Comparison of ENCODE assay signal across 8 mouse cellular contexts in the genomic region with DNA sequence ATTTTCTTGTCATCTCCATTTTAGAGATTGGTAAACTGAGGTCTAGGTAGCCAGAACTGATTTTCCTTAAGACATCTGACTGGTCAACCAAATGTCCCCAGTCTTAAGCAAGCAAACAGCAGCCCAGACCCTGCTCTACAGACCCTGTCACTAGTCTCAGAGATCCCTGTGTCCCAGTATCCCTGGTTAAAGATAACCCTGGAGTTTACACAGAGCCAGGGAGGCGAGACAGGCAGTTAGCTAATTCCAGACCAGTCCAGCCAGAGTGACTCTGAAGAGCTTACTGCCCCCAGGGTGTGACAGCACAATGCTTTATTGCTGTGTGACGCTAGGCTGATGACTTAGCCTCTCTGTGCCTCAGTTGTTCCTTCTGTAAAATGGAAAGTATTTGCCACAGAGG. TPM values are rescaled to one million over a fixed set of nuclear protein-coding genes. Genes with fewer than 3 reads are reported as not detected.
DNase-seq lines count a peak whose midpoint lies in the region; ATAC-seq lines count a peak whose summit lies in the region.

Gene Fxyd1, minus strand, starts transcription at position 129 of the 400 bp plus-strand sequence.

- no peak within 1 kb of the TSS for H3K4me3 ChIP-seq in forebrain, embryonic 16.5 days (replicated peaks; ENCODE audit: low read length)
- H3K4me3 ChIP-seq in forebrain, embryonic 14.5 days (ENCODE audit: low read depth, low read length): no peak within 1 kb of the TSS
- H3K4me3 ChIP-seq in intestine, embryonic 14.5 days (ENCODE audit: low read depth, low read length): no peak within 1 kb of the TSS
- no peak within 1 kb of the TSS for H3K4me3 ChIP-seq in neural tube, embryonic 15.5 days (replicated peaks)

- 69% methylated on average over 2 of the region's 2 CpGs for WGBS in forebrain, embryonic 16.5 days
- 65% methylated on average over 2 of the region's 2 CpGs for WGBS in forebrain, embryonic 14.5 days
- WGBS in intestine, embryonic 14.5 days: 71% methylated on average over 2 of the region's 2 CpGs
- 73% methylated on average over 2 of the region's 2 CpGs for WGBS in neural tube, embryonic 15.5 days

- H3K9me3 ChIP-seq in forebrain, embryonic 16.5 days (ENCODE audit: control insufficient read depth, low read length): no peaks in the 10 kb centered on the region
- H3K9me3 ChIP-seq in forebrain, embryonic 14.5 days (replicated peaks; ENCODE audit: control insufficient read depth, low read length): no peaks in the 10 kb centered on the region
- H3K9me3 ChIP-seq in intestine, embryonic 14.5 days (ENCODE audit: control insufficient read depth, low read length): no peaks in the 10 kb centered on the region
- no peaks in the 10 kb centered on the region for H3K9me3 ChIP-seq in neural tube, embryonic 15.5 days (replicated peaks)

- no peak for ATAC-seq in forebrain, embryonic 16.5 days
- ATAC-seq in forebrain, embryonic 14.5 days: no peak
- ATAC-seq in intestine, embryonic 14.5 days (replicated peaks; ENCODE audit: low FRiP score, low TSS enrichment, low read depth): no peak
- ATAC-seq in neural tube, embryonic 15.5 days (ENCODE audit: low FRiP score): no peak

- no peak for DNase-seq in forebrain, embryonic 14.5 days (ENCODE audit: low spot score)
- DNase-seq in thymus, postnatal 0 days (ENCODE audit: low spot score): no peak
- DNase-seq in thymus, postnatal 10 days (ENCODE audit: low spot score in 2 of 2): no peak
- no peak for DNase-seq in intestine, embryonic 14.5 days (ENCODE audit: low spot score)
- no peak for DNase-seq in embryo, embryonic 10.5 days (ENCODE audit: low spot score)
- no peak for DNase-seq in thymus, postnatal 14 days

- H3K4me1 ChIP-seq in forebrain, embryonic 16.5 days (replicated peaks; ENCODE audit: control insufficient read depth, insufficient read depth, low read length): peaks cover 9% of the 10 kb centered on the region
- H3K4me1 ChIP-seq in forebrain, embryonic 14.5 days (ENCODE audit: control insufficient read depth, insufficient read depth, low read length): no peaks in the 10 kb centered on the region
- H3K4me1 ChIP-seq in intestine, embryonic 14.5 days (replicated peaks; ENCODE audit: control insufficient read depth, insufficient read depth, low read length): peaks cover 32% of the 10 kb centered on the region
- peaks cover 21% of the 10 kb centered on the region for H3K4me1 ChIP-seq in neural tube, embryonic 15.5 days

- no peak within 1 kb of the TSS for H3K4me2 ChIP-seq in forebrain, embryonic 16.5 days (ENCODE audit: low read length)
- H3K4me2 ChIP-seq in forebrain, embryonic 14.5 days (ENCODE audit: low read length): no peak within 1 kb of the TSS
- H3K4me2 ChIP-seq in intestine, embryonic 14.5 days (ENCODE audit: low read length): no peak within 1 kb of the TSS
- H3K4me2 ChIP-seq in neural tube, embryonic 15.5 days: no peak within 1 kb of the TSS

- peaks cover 14% of the 10 kb centered on the region for H3K27me3 ChIP-seq in forebrain, embryonic 16.5 days (replicated peaks; ENCODE audit: control insufficient read depth, insufficient read depth, low read length)
- peaks cover 21% of the 10 kb centered on the region for H3K27me3 ChIP-seq in forebrain, embryonic 14.5 days (replicated peaks; ENCODE audit: control insufficient read depth, insufficient read depth, low read length)
- H3K27me3 ChIP-seq in intestine, embryonic 14.5 days (replicated peaks; ENCODE audit: control insufficient read depth, insufficient read depth, low read length): peaks cover 24% of the 10 kb centered on the region
- H3K27me3 ChIP-seq in neural tube, embryonic 15.5 days (replicated peaks): peaks cover 28% of the 10 kb centered on the region

- no peak within 1 kb of the TSS for H3K9ac ChIP-seq in forebrain, embryonic 16.5 days (replicated peaks; ENCODE audit: low read depth, low read length)
- H3K9ac ChIP-seq in forebrain, embryonic 14.5 days (ENCODE audit: low read length): no peak within 1 kb of the TSS
- H3K9ac ChIP-seq in intestine, embryonic 14.5 days (ENCODE audit: low read length): no peak within 1 kb of the TSS
- no peak within 1 kb of the TSS for H3K9ac ChIP-seq in neural tube, embryonic 15.5 days (replicated peaks)

- H3K36me3 ChIP-seq in forebrain, embryonic 16.5 days (ENCODE audit: control insufficient read depth, insufficient read depth): no peaks in the 10 kb centered on the region
- no peaks in the 10 kb centered on the region for H3K36me3 ChIP-seq in forebrain, embryonic 14.5 days (ENCODE audit: control insufficient read depth, insufficient read depth, low read length)
- no peaks in the 10 kb centered on the region for H3K36me3 ChIP-seq in intestine, embryonic 14.5 days (ENCODE audit: control insufficient read depth, insufficient read depth, low read length)
- no peaks in the 10 kb centered on the region for H3K36me3 ChIP-seq in neural tube, embryonic 15.5 days

- no peak within 1 kb of the TSS for H3K27ac ChIP-seq in forebrain, embryonic 16.5 days (ENCODE audit: low read length)
- H3K27ac ChIP-seq in forebrain, embryonic 14.5 days (ENCODE audit: low read depth, low read length): no peak within 1 kb of the TSS
- H3K27ac ChIP-seq in intestine, embryonic 14.5 days (ENCODE audit: low read depth): no peak within 1 kb of the TSS
- H3K27ac ChIP-seq in neural tube, embryonic 15.5 days (replicated peaks): no peak within 1 kb of the TSS

RNA-seq across cellular contexts. Expression of gene Fxyd1, which starts in this region (rescaled TPM):
- 10.7 and 14.5 TPM in 2 replicates for polyA plus RNA-seq in forebrain, embryonic 16.5 days (2015; fragmentation: Nextera tagmentation; extraction: Ambion mirVana)
- 9.4 and 12.3 TPM in 2 replicates for polyA plus RNA-seq in forebrain, embryonic 14.5 days (2014; fragmentation: Nextera tagmentation; extraction: Ambion mirVana)
- 12.2 and 19.1 TPM in 2 replicates for polyA plus RNA-seq in thymus, postnatal 0 days (2015; fragmentation: Nextera tagmentation; extraction: Ambion mirVana)
- 71.8 and 74.1 TPM in 2 replicates for polyA plus RNA-seq in intestine, embryonic 14.5 days (2014; fragmentation: Nextera tagmentation; extraction: Ambion mirVana)
- 26.8 and 36.9 TPM in 2 replicates for polyA plus RNA-seq in neural tube, embryonic 15.5 days (2015; fragmentation: Nextera tagmentation; extraction: Ambion mirVana)
